Mouse (Mus musculus): ENCODE data around the gene Pef1.

Gene Pef1

GRCm38 (mm10) chr4:130101183-130101582 lies 1.2 kb upstream of the Pef1 start:
- DNase-seq: peak; percentile 47

GRCm38 (mm10) chr4:130103632-130104031 lies 1.3 kb downstream of the Pef1 start:
- no peak for DNase-seq

- no peak for DNase-seq
Observed at GRCm38 (mm10) chr4:130104584-130104983, 2.2 kb downstream of the Pef1 start.

- DNase-seq: no peak
Observed at GRCm38 (mm10) chr4:130107065-130107443, 4.7 kb downstream of the Pef1 start.

- DNase-seq: peak; percentile 100
Observed at GRCm38 (mm10) chr4:130107444-130108131, 5.2 kb downstream of the Pef1 start.

GRCm38 (mm10) chr4:130108929-130109328 lies 6.6 kb downstream of the Pef1 start:
- peak; percentile 86 for DNase-seq

GRCm38 (mm10) chr4:130109666-130110065 lies 7.3 kb downstream of the Pef1 start:
- peak; percentile 75 for DNase-seq

- peak; percentile 35 for DNase-seq
Observed at GRCm38 (mm10) chr4:130110091-130110490, 7.7 kb downstream of the Pef1 start.

DNA sequence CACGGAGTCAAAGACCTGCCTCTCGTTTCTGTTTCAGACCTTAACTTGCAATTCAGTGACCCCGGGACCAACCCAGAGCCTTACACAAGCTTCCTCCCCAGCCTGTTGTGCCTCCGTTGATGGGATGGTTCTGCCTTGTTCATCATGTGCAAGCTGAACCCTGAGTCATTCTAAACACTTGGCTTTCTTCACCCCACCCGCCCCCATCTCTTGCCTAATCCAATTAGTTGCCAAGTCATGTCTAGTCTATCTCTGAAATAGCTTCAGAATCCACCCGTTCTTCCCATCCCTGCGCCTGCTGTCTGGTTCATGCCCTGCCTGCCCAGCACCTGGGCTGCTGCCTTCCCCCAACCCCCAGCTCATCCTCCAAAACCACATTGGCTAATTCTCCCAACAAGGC lies 9.9 kb downstream of the Pef1 start:
- peak; percentile 85 for DNase-seq

GRCm38 (mm10) chr4:130112732-130113131 lies 10.4 kb downstream of the Pef1 start:
- DNase-seq: no peak

- no peak for DNase-seq
Observed at GRCm38 (mm10) chr4:130120752-130121151, 18.4 kb downstream of the Pef1 start.

GRCm38 (mm10) chr4:130121560-130121959 lies 19.2 kb downstream of the Pef1 start:
- peak; percentile 71 for DNase-seq

DNA sequence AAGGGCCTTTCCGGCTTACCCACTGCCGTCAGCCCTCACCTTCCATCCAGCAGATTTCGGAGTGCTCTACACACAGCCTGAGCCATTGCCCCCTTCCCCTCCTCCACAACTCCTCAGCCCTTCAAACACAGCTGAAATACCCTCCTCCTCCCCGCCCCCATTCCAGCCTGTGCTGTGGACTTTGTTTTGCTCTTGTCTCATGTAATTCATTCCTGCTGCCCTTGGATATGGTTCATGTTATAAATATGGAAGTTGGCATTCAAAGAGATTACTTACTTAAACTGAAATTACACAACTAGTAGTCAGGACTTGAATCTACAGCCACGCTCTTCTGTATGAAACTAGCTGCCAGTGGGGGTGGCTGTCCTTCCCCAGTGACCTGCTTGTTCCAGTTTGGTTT lies 20.7 kb downstream of the Pef1 start:
- DNase-seq: peak; percentile 31

DNA sequence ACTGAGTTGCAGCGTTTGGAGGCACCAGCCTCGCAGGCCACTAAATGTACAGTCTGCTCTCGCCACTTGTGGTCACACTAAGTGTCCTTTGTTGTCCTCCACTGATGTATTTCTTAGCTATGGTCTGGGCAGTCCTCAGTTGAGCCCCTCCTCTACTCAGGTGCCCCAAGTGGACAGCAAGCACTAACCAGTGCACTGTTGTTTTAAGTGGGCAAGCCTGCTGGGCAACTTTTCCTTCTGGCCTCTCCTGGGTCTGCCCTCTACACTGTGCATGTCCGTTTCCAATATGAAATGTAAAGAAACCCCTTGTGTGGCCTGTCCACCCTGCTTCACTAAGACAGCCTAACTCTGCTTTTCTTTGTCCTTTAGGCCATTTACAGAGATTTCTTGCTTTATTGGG lies 21.8 kb downstream of the Pef1 start:
- DNase-seq: peak; percentile 84

DNA sequence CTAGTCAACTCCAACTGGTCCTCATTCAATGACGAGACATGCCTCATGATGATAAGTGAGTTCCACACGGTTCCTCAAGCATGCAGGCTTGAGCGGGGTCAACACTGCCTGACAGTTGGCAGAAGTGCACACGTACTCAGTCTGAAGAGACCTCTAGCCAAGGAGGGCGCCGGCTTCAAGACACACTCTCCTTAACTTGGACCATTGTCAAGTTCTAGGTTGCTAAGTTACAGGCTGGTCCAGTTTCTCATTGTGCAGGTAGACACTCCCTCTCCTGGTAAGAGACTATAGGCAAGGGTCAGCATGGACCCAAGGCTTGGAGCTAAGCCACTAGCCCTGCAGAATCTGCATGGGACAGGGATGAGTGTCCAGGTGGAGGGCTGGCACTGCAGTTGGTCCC lies 22.8 kb downstream of the Pef1 start:
- peak; percentile 86 for DNase-seq

- DNase-seq: no peak
Observed at GRCm38 (mm10) chr4:130125935-130126334, 23.6 kb downstream of the Pef1 start.

GRCm38 (mm10) chr4:130128907-130129306 lies 26.5 kb downstream of the Pef1 start:
- DNase-seq: no peak

GRCm38 (mm10) chr4:130130082-130130481 lies 27.7 kb downstream of the Pef1 start:
- DNase-seq: no peak

GRCm38 (mm10) chr4:130130641-130131350 lies 28.4 kb downstream of the Pef1 start:
- DNase-seq: no peak

DNA sequence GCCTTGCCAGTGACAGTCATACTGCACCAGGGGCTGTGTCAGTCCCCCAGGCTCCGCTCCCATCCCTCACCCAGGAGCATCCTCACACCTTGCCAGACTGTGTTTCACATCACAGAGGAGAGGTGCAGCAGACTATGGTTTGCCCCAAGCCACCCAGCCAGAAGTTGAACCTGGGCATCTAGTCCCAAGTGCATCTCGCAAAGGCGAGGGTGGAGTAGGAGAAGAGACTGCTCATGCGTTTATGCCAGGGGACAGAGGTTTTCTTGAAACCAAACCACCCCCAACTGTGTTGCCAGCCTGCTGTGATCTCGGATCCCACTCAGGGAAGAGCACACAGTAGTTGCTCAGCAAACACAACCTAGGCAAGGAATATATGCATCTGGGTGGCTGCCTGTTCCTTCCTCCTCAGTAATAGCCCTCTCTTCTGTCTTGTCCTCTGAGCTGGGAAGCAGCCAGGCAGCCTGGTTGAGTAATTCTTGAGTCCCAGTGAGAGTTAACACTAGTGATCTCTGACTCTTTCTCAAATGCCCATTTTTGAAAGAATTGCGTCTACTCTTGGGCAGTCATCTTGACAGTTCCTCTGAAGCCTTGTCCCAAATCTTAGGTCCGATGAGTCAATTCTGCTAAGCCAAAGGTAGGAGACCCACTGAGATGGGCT lies 29.2 kb downstream of the Pef1 start:
- DNase-seq: no peak

GRCm38 (mm10) chr4:130133399-130133798 lies 31.0 kb downstream of the Pef1 start:
- no peak for DNase-seq

GRCm38 (mm10) chr4:130138441-130139213 lies 36.3 kb downstream of the Pef1 start:
- peak; percentile 79 for DNase-seq

GRCm38 (mm10) chr4:130139214-130139492 lies 36.8 kb downstream of the Pef1 start, which contains the start of gene Hcrtr1:
Gene Hcrtr1, minus strand, starts transcription at chr4:130139359.
- no peak for DNase-seq
